Mouse (Mus musculus) frontal cortex, adult 2 months (tissue): ENCODE measurements around the gene Larp1. TPM values are rescaled to one million over a fixed set of nuclear protein-coding genes. Genes with fewer than 3 reads are reported as not detected.

ENCODE experiments used
- DNase-seq, 2 experiments: peaks; one replicate each; pipeline ENCODE4 v3.0.0; 2022; ENCODE audit warnings: low spot score in 1 of 2; ENCODE audit errors: extremely low spot score in 1 of 2
- polyA plus RNA-seq: library from polyadenylated mRNA; depleted of rRNA; stranded (reverse); fragments of >200 nt; gene quantifications from 2 replicates; pipeline ENCODE4 v1.2.3, GENCODE M21; 2012

Larp1 gene
- polyA plus RNA-seq, 1 experiment: 47.8 TPM

GRCm38 (mm10) chr11:57998168-57998567, 10.7 kb upstream of the Larp1 start:
- no peak for DNase-seq

- DNase-seq: no peak
Measured at GRCm38 (mm10) chr11:57998872-57999271, 10.0 kb upstream of the Larp1 start.

- DNase-seq: no peak
Measured at GRCm38 (mm10) chr11:58003126-58003525, 5.7 kb upstream of the Larp1 start.

GRCm38 (mm10) chr11:58003734-58004133, 5.1 kb upstream of the Larp1 start:
- DNase-seq: no peak

- no peak for DNase-seq
Measured at GRCm38 (mm10) chr11:58005110-58005509, 3.8 kb upstream of the Larp1 start.

GRCm38 (mm10) chr11:58008013-58008412, 851 bp upstream of the Larp1 start:
- DNase-seq: no peak

GRCm38 (mm10) chr11:58008437-58009050, 320 bp upstream of the Larp1 start:
- DNase-seq: peak; percentile 62 to 76

GRCm38 (mm10) chr11:58009516-58010141, 765 bp downstream of the Larp1 start:
- DNase-seq: peak in 1 of 2 experiments; percentile 72

- no peak for DNase-seq
Measured at GRCm38 (mm10) chr11:58010226-58010781, 1.4 kb downstream of the Larp1 start.

GRCm38 (mm10) chr11:58010930-58011329, 2.1 kb downstream of the Larp1 start:
- DNase-seq: no peak

GRCm38 (mm10) chr11:58011813-58012212, 2.9 kb downstream of the Larp1 start:
- DNase-seq: no peak

- no peak for DNase-seq
Measured at GRCm38 (mm10) chr11:58012674-58013073, 3.8 kb downstream of the Larp1 start.

GRCm38 (mm10) chr11:58013100-58013499, 4.2 kb downstream of the Larp1 start:
- no peak for DNase-seq

- no peak for DNase-seq
Measured at GRCm38 (mm10) chr11:58014604-58015003, 5.7 kb downstream of the Larp1 start.

GRCm38 (mm10) chr11:58015339-58015738, 6.5 kb downstream of the Larp1 start:
- DNase-seq: no peak

GRCm38 (mm10) chr11:58016371-58016770, 7.5 kb downstream of the Larp1 start:
- DNase-seq: no peak

GRCm38 (mm10) chr11:58017422-58017821, 8.6 kb downstream of the Larp1 start:
- DNase-seq: no peak

GRCm38 (mm10) chr11:58018287-58018686, 9.4 kb downstream of the Larp1 start:
- DNase-seq: peak in 1 of 2 experiments; percentile 64

- DNase-seq: no peak
Measured at GRCm38 (mm10) chr11:58018701-58019100, 9.8 kb downstream of the Larp1 start.

- no peak for DNase-seq
Measured at GRCm38 (mm10) chr11:58021095-58021494, 12.2 kb downstream of the Larp1 start.

- no peak for DNase-seq
Measured at GRCm38 (mm10) chr11:58021618-58022017, 12.8 kb downstream of the Larp1 start.

GRCm38 (mm10) chr11:58024271-58024670, 15.4 kb downstream of the Larp1 start:
- DNase-seq: no peak
